Mouse (Mus musculus) embryonic facial prominence, embryonic 12.5 days (tissue): Measurements from ENCODE around the gene S1pr5. TPM values are rescaled to one million over a fixed set of nuclear protein-coding genes. Genes with fewer than 3 reads are reported as not detected.

Source experiments
- ATAC-seq: fragments of 200-750 bp; cut with Nextera tagmentation; 2 replicates; pipeline ENCODE4 v1.8.0; 2017; ENCODE audit not compliant: insufficient number of reproducible peaks, insufficient read depth, low FRiP score, low TSS enrichment
- H3K27ac ChIP-seq: fragments of 300-500 bp; sonication (generic); 2 replicates; pipeline ENCODE4 v1.5.1; 2016; ENCODE audit warnings: mild to moderate bottlenecking
- H3K27me3 ChIP-seq: fragments of 300-500 bp; sonication (generic); 2 replicates; pipeline ENCODE4 v1.6.1; 2016; ENCODE audit warnings: mild to moderate bottlenecking, moderate library complexity
- H3K36me3 ChIP-seq: fragments of 300-500 bp; sonication (generic); 2 replicates; pipeline ENCODE4 v1.6.1; 2016; ENCODE audit warnings: mild to moderate bottlenecking
- H3K4me1 ChIP-seq: fragments of 300-500 bp; sonication (generic); 2 replicates; pipeline ENCODE4 v1.6.1; 2016
- H3K4me2 ChIP-seq: fragments of 300-500 bp; sonication (generic); replicated peaks from 2 replicates; pipeline ENCODE4 v1.6.1; 2016; ENCODE audit warnings: mild to moderate bottlenecking, moderate library complexity
- H3K4me3 ChIP-seq: fragments of 300-500 bp; sonication (generic); 2 replicates; pipeline ENCODE4 v1.5.1; 2016; ENCODE audit warnings: mild to moderate bottlenecking
- H3K9ac ChIP-seq: fragments of 300-500 bp; sonication (generic); 2 replicates; pipeline ENCODE4 v1.6.1; 2016; ENCODE audit warnings: mild to moderate bottlenecking, moderate library complexity
- H3K9me3 ChIP-seq: fragments of 300-500 bp; sonication (generic); 2 replicates; pipeline ENCODE4 v1.6.1; 2016; ENCODE audit warnings: mild to moderate bottlenecking, moderate library complexity
- WGBS: fragments of 180-500 bp; shearing (Covaris S2); methylation state at CpG from one replicate; pipeline ENCODE4 v1.1.7; 2016; 5-methylcytosine and 5-hydroxymethylcytosine counted together
- polyA plus RNA-seq: library from polyadenylated mRNA; unstranded; fragments of >200 nt; fragmentation: Nextera tagmentation; extraction: Ambion mirVana; gene quantifications from 2 replicates; pipeline ENCODE4 v1.2.1, GENCODE M21; 2016

S1pr5 gene
- polyA plus RNA-seq, 1 experiment from 2014 or later: 0.42 TPM

DNA sequence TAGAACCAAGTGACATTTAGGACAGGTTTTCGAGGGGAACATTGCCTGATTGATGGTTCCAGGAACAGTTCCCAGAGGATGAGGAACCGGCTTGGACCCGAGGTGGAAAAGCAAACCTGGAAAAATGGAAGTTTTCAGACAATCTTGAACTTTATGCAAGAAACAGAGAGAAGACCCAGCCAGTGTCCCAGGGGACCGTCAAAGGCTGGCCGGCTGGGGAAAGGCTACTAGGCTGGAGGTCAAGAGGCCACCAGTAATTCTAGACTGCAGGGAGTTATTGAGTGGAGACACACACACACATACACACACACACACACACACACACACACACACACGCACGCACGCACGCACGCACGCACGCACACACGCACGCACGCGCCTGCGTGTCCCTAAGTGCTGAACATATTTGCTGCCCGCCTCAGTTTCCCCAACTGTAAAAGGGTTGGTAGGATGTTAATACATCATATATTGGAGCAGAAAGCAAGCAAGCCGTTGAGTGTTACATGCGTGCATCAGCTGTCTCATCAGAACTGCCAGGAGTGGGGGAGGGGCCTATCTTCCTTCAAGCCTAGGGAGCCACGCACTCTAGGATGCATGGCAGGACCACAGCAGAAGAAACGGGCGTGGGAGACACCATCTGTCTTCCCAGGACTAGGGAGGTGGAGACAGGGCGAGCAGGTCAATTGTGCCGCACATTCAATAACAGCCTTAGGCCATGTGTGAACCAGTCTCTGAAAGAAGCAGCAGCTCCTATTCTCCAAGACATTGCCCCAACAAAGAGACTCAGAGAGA is 32.0 kb downstream of the S1pr5 start:
- H3K4me2 ChIP-seq: no peak overlapping the region
- no peaks in the 10 kb centered on the region for H3K9me3 ChIP-seq
- H3K4me1 ChIP-seq: 0 out of 2 replicates have a peak, but pooled peaks cover 3% of the 10 kb centered on the region
- WGBS: 60% methylated on average over 25 of the region's 25 CpGs
- H3K4me3 ChIP-seq: no peak overlapping the region
- H3K27ac ChIP-seq: no peak overlapping the region
- no peak overlapping the region for H3K9ac ChIP-seq
- no peaks in the 10 kb centered on the region for H3K36me3 ChIP-seq
- ATAC-seq: no peak
- no peaks in the 10 kb centered on the region for H3K27me3 ChIP-seq

GRCm38 (mm10) chr9:21213617-21214190 is 34.5 kb downstream of the S1pr5 start:
- Histone ChIP-seq H3K4me3 (no peak overlapping the region), H3K9me3 (no peaks in the 10 kb centered on the region), H3K36me3 (0 out of 2 replicates have a peak, but pooled peaks cover 3% of the 10 kb centered on the region), H3K27ac (no peak overlapping the region), H3K9ac (no peak overlapping the region), H3K4me1 (0 out of 2 replicates have a peak, but pooled peaks cover 3% of the 10 kb centered on the region), H3K27me3 (no peaks in the 10 kb centered on the region), H3K4me2 (no peak overlapping the region)
- WGBS: 29% methylated on average over 7 of the region's 7 CpGs
- ATAC-seq: no peak

DNA sequence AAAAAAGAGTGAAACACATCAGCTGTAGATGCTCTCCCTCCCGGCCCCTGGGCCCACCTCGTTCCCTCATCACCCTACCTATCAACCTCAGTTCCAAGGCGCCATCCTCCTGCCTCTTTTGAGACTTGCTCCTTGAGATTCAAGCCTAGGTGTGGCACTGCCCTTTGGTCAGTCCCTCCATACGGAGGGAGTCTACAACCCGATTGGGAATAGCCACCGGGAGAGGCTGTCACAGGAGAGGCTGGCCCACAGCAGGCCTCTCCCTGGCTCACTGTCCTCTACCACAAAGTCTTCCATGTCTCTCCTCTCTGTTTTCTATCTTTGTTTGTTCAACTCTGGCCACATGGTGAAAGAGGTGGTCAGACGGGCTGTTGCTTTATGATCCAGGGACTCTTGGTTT is 36.6 kb downstream of the S1pr5 start:
- H3K9me3 ChIP-seq: no peaks in the 10 kb centered on the region
- 0 out of 2 replicates have a peak, but pooled peaks cover 3% of the 10 kb centered on the region for H3K36me3 ChIP-seq
- no peak overlapping the region for H3K9ac ChIP-seq
- no peaks in the 10 kb centered on the region for H3K27me3 ChIP-seq
- no peak for ATAC-seq
- H3K4me3 ChIP-seq: no peak overlapping the region
- 0 out of 2 replicates have a peak, but pooled peaks cover 3% of the 10 kb centered on the region for H3K4me1 ChIP-seq
- 82% methylated on average over 7 of the region's 7 CpGs for WGBS
- H3K4me2 ChIP-seq: no peak overlapping the region
- H3K27ac ChIP-seq: no peak overlapping the region

GRCm38 (mm10) chr9:21210821-21211220 is 37.4 kb downstream of the S1pr5 start:
- H3K27me3 ChIP-seq: no peaks in the 10 kb centered on the region
- WGBS: 57% methylated on average over 6 of the region's 6 CpGs
- ATAC-seq: no peak
- H3K9ac ChIP-seq: peak overlapping the region; percentile 24; the same call in 1 of the 2 replicates
- H3K4me1 ChIP-seq: no peaks in the 10 kb centered on the region
- no peaks in the 10 kb centered on the region for H3K9me3 ChIP-seq
- H3K27ac ChIP-seq: no peak overlapping the region
- H3K36me3 ChIP-seq: 0 out of 2 replicates have a peak, but pooled peaks cover 3% of the 10 kb centered on the region
- H3K4me3 ChIP-seq: no peak overlapping the region
- no peak overlapping the region for H3K4me2 ChIP-seq

- no peak for ATAC-seq
- 75% methylated on average over 2 of the region's 2 CpGs for WGBS
- no peaks in the 10 kb centered on the region for H3K27me3 ChIP-seq
- no peaks in the 10 kb centered on the region for H3K9me3 ChIP-seq
- no peak overlapping the region for H3K27ac ChIP-seq
- no peak overlapping the region for H3K4me2 ChIP-seq
- H3K4me3 ChIP-seq: no peak overlapping the region
- H3K36me3 ChIP-seq: 0 out of 2 replicates have a peak, but pooled peaks cover 3% of the 10 kb centered on the region
- no peak overlapping the region for H3K9ac ChIP-seq
- 0 out of 2 replicates have a peak, but pooled peaks cover 9% of the 10 kb centered on the region for H3K4me1 ChIP-seq
These were observed 39.6 kb downstream of the S1pr5 start for GRCm38 (mm10) chr9:21208626-21209025.

GRCm38 (mm10) chr9:21206848-21207247 is 41.4 kb downstream of the S1pr5 start:
- Histone ChIP-seq H3K27ac (no peak overlapping the region), H3K36me3 (0 out of 2 replicates have a peak, but pooled peaks cover 3% of the 10 kb centered on the region), H3K4me3 (no peak overlapping the region), H3K9ac (no peak overlapping the region), H3K4me1 (0 out of 2 replicates have a peak, but pooled peaks cover 9% of the 10 kb centered on the region), H3K27me3 (no peaks in the 10 kb centered on the region), H3K9me3 (no peaks in the 10 kb centered on the region), H3K4me2 (no peak overlapping the region)
- no peak for ATAC-seq
- WGBS: 92% methylated on average over 6 of the region's 6 CpGs

DNA sequence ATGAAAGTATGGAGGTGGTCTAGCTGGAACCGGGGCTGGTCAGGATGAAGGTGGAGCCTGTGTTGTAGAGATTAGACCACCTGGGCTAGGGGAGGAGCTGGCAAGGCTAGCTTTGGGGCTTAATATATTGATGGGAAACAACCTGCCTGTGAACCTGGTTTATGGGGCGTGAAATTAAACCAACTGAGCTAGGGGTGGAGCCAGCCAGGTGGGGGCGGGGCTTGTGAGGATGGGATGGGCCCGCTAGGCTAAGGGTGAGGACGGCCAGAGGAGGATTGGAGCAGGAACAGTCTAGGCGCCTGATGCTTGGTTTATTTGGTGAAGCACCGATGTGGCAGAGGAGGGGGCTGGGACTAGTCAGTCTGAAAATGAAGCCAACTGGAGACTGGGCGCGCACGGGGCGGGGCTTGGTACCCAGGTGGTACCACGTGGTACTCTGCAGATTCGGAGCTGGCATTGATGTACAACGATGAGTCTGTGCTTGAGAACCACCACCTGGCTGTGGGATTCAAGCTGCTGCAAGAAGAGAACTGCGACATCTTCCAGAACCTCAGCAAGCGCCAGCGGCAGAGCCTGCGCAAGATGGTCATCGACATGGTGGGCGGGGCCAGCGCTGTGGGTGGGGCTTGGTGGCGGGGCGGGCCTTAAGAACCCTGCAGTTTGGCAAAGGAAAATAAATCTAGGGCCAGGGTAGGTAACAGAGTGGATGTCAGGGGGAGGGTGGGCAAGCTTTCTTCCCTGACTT is 43.5 kb downstream of the S1pr5 start:
- Histone ChIP-seq H3K9ac (no peak overlapping the region), H3K36me3 (no peaks in the 10 kb centered on the region), H3K9me3 (no peaks in the 10 kb centered on the region), H3K4me2 (peak overlapping the region; percentile 58), H3K27ac (no peak overlapping the region), H3K4me1 (0 out of 2 replicates have a peak, but pooled peaks cover 9% of the 10 kb centered on the region), H3K27me3 (no peaks in the 10 kb centered on the region), H3K4me3 (peak overlapping the region; percentile 41)
- WGBS: 2% methylated on average over 23 of the region's 23 CpGs
- ATAC-seq: peak; percentile 70

DNA sequence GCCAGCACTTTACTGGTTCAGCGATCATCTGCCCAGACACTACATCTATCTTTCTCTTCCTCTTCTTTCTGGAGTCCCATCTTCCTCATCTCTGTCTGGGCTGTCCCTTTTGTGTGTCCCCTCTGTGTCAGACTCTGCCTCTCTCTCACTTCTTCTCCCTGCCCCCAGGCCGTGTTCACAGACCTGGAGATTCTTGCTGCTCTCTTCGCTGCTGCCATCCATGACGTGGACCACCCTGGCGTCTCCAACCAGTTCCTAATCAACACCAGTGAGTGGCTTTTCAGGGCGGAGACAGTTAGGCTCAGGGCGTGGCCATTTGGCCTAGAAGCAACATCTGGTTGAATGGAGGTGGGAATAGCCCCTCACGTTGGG is 44.1 kb downstream of the S1pr5 start:
- WGBS: 26% methylated on average over 8 of the region's 8 CpGs
- Histone ChIP-seq H3K9me3 (no peaks in the 10 kb centered on the region), H3K36me3 (no peaks in the 10 kb centered on the region), H3K27ac (no peak overlapping the region), H3K4me2 (peak overlapping the region; percentile 58; the same call in 1 of the 2 replicates), H3K27me3 (no peaks in the 10 kb centered on the region), H3K4me3 (no peak overlapping the region), H3K4me1 (0 out of 2 replicates have a peak, but pooled peaks cover 9% of the 10 kb centered on the region), H3K9ac (no peak overlapping the region)
- no peak for ATAC-seq

DNA sequence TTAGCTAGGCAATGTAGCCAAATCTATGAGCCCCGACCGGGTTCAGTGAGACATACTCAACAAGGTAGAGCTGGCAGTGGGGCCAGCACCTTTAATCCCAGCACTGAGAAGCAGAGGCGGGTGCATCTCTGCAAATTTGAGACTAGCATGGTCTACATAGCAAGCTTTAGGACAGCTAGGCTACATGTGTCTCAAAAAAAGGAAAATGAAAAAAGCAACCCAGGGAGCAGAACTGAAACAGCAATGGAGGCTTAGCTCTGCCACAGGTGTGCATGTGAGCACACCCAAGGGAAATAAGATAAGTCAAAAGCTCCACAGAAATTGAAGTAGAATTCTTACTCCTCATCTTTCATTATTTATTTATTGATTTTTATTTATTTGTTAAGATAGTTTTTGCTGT is 49.3 kb downstream of the S1pr5 start:
- no peaks in the 10 kb centered on the region for H3K27me3 ChIP-seq
- no peak overlapping the region for H3K4me2 ChIP-seq
- WGBS: 78% methylated on average over 3 of the region's 3 CpGs
- H3K9me3 ChIP-seq: no peaks in the 10 kb centered on the region
- H3K9ac ChIP-seq: no peak overlapping the region
- no peak overlapping the region for H3K4me3 ChIP-seq
- H3K36me3 ChIP-seq: no peaks in the 10 kb centered on the region
- no peak for ATAC-seq
- no peak overlapping the region for H3K27ac ChIP-seq
- H3K4me1 ChIP-seq: peaks cover 30% of the 10 kb centered on the region

GRCm38 (mm10) chr9:21197981-21198380 is 50.3 kb downstream of the S1pr5 start:
- peaks cover 30% of the 10 kb centered on the region for H3K4me1 ChIP-seq
- WGBS: 17% methylated on average over 4 of the region's 4 CpGs
- ATAC-seq: no peak; the same call in 1 of the 2 replicates
- H3K9ac ChIP-seq: no peak overlapping the region
- H3K36me3 ChIP-seq: no peaks in the 10 kb centered on the region
- H3K4me2 ChIP-seq: peak overlapping the region; percentile 50
- no peaks in the 10 kb centered on the region for H3K9me3 ChIP-seq
- no peaks in the 10 kb centered on the region for H3K27me3 ChIP-seq
- no peak overlapping the region for H3K27ac ChIP-seq
- H3K4me3 ChIP-seq: 0 out of 2 replicates have a peak overlapping the region, but pooled peaks have one; percentile 13
